Mouse (Mus musculus) splenic B cell, adult 2 months (primary cell): ENCODE data around the gene Naip1.
A peak's percentile ranks its signal among the peaks of the same experiment; 100 is the strongest.
"Not testable (repeated sequence)": the region's sequence is repeated elsewhere in the genome, so short reads cannot be mapped to it uniquely, and the experiment has no call there.

ENCODE experiments used
- DNase-seq: peaks from one replicate; pipeline ENCODE4 v3.0.0-alpha.2; 2011; ENCODE audit warnings: low read depth, low spot score
- H3K27me3 ChIP-seq: 2 replicates; pipeline ENCODE4 v1.6.1; 2012; ENCODE audit warnings: mild to moderate bottlenecking, low read length, moderate library complexity, mixed read lengths; ENCODE audit not compliant: control insufficient read depth, poor library complexity, insufficient read depth, severe bottlenecking
- H3K36me3 ChIP-seq: 2 replicates; pipeline ENCODE4 v1.6.1; 2012; ENCODE audit warnings: mild to moderate bottlenecking, low read length, moderate library complexity, mixed read lengths; ENCODE audit not compliant: control insufficient read depth, poor library complexity, insufficient read depth, severe bottlenecking

Gene Naip1

GRCm38 (mm10) chr13:100436556-100437163, 16.0 kb downstream of the Naip1 start:
- not testable (repeated sequence) for H3K27me3 ChIP-seq, H3K36me3 ChIP-seq
- peak; percentile 11 for DNase-seq

DNA sequence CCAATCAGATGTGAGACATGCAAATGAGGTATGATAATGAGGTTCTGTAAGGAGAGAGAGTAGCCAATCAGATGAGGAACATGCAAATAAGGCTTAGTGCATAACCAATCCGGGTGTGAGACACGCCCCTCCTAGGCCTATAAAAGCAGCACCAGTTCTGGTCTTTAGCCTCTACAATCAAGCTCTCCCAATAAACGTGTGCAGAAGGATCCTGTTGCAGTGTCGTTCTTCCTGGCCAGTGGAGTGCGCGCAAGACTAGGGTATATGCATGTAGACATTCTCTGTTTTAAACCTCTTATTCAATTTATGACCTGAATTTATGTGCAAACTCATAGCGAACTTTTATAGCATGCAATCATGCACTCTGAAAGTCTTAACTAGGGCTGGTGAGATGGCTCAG, 32.7 kb downstream of the Naip1 start:
- not testable (repeated sequence) for DNase-seq, H3K27me3 ChIP-seq, H3K36me3 ChIP-seq

- DNase-seq, result no peak
- Histone ChIP-seq H3K27me3 (no peaks in the 10 kb centered on the region), H3K36me3 (no peaks in the 10 kb centered on the region)
These were observed 38.2 kb downstream of the Naip1 start for GRCm38 (mm10) chr13:100414428-100414827.

DNA sequence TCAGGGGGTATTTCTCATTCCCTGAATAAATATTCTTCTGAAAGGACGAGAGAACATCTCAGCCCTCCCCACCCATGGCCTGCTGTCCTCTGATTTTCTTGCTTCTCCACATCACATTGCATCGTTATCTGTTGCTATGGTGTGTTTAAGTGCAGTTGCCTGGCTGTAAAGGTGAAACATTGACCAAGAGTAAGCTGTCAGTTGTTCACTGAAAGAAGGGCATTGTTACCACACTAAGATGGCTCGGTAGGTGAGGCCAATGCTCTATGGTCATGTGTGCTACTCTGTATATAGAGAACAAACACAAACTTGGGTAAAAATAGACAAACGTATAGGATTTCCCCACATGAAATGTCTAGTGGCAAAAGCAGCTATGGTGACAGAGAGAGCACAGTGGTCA, 42.8 kb downstream of the Naip1 start:
- H3K36me3 ChIP-seq, result no peaks in the 10 kb centered on the region
- DNase-seq, result no peak
- no peaks in the 10 kb centered on the region for H3K27me3 ChIP-seq

GRCm38 (mm10) chr13:100409181-100409580, 43.5 kb downstream of the Naip1 start:
- Histone ChIP-seq H3K27me3 (no peaks in the 10 kb centered on the region), H3K36me3 (no peaks in the 10 kb centered on the region)
- DNase-seq, result no peak

- no peak for DNase-seq
- Histone ChIP-seq H3K27me3 (no peaks in the 10 kb centered on the region), H3K36me3 (no peaks in the 10 kb centered on the region)
These were observed 44.4 kb downstream of the Naip1 start for GRCm38 (mm10) chr13:100408242-100408641.

DNA sequence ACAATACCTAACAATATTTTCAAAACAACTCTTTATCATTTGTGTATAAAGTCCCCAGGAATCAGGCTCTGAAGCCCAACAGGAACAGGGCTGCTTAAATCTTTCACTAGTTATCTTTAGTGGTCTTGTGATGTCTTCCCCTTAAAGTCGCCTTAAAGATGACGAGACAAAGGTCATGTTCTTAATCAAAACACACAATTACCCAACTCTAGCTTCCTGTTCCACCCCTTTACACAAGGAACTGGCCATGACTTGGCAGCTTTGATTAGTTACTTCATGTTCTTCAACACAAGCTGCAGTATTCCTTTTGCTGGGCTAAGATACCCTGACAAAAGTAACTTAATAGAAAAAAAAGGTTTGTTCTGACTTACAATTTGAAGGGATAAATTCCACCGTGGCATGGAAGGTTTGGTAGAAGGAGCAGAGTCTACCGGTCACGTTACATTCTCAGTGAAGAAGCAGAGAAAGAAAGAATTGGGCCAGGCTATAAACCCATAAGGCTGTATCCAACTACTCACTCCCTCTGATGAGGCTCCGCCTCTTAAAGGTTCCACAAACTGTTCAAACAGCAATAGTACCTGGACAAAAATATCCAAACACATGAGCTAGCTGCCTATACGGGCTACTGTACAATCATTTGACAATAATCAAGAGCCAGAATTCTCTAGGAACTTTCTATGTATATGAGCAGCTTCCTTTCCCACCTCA, 49.6 kb downstream of the Naip1 start:
- not testable (repeated sequence) for DNase-seq, H3K36me3 ChIP-seq

DNA sequence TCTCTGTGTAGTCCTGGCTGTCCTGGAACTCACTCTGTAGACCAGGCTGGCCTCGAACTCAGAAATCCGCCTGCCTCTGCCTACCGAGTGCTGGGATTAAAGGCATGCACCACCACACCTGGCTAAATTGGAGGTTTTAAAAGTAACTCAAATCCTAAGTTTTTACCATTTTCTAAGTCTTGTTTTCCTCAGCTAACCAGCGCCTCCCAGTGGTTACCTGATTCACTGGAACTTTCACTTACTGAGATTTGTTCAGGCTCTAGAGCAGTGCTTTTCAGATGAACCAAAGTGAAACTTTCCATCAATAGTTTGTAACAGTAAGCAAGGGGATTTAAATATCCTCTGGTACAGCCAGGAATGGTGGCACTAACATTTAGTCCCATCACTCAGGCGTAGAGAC, 61.6 kb downstream of the Naip1 start:
- not testable (repeated sequence) for H3K36me3 ChIP-seq, H3K27me3 ChIP-seq
- DNase-seq, result peak; percentile 62

More for the DNA sequence above, 49.6 kb downstream of the Naip1 start:
- H3K27me3 ChIP-seq, result not testable (repeated sequence)

- DNase-seq, result no peak
- H3K36me3 ChIP-seq, result no peaks in the 10 kb centered on the region
- no peaks in the 10 kb centered on the region for H3K27me3 ChIP-seq
These were observed 82.1 kb downstream of the Naip1 start for GRCm38 (mm10) chr13:100370536-100370935.
